Mouse (Mus musculus) splenic B cell, adult 2 months (primary cell): ENCODE measurements around the gene Pigk.

Experiments used
- DNase-seq: peaks from one replicate; pipeline ENCODE4 v3.0.0-alpha.2; 2011; ENCODE audit warnings: low read depth, low spot score
- H3K27me3 ChIP-seq: 2 replicates; pipeline ENCODE4 v1.6.1; 2012; ENCODE audit warnings: mild to moderate bottlenecking, low read length, moderate library complexity, mixed read lengths; ENCODE audit not compliant: control insufficient read depth, poor library complexity, insufficient read depth, severe bottlenecking
- H3K36me3 ChIP-seq: 2 replicates; pipeline ENCODE4 v1.6.1; 2012; ENCODE audit warnings: mild to moderate bottlenecking, low read length, moderate library complexity, mixed read lengths; ENCODE audit not compliant: control insufficient read depth, poor library complexity, insufficient read depth, severe bottlenecking

The Pigk gene

DNA sequence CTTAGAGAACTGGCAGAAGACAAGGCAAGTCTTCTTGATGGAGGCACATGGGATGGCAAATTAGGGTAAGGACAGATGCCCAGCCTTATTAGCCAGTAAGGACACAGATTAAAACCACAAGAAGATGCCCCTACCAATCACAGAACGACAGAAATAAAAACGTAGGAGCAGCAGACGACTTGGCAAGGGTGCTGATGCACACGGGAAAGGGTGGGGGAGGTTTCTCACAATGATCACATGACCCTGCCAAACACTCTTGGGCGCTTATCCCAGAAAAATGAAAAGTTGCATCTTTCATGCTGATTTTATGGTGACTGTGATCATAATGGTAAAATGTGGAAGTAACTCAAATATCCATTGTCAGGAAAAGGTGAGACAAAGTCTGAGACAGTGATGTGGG, 193.2 kb downstream of the Pigk start:
- Histone ChIP-seq H3K27me3 (no peaks in the 10 kb centered on the region), H3K36me3 (no peaks in the 10 kb centered on the region)
- no peak for DNase-seq

DNA sequence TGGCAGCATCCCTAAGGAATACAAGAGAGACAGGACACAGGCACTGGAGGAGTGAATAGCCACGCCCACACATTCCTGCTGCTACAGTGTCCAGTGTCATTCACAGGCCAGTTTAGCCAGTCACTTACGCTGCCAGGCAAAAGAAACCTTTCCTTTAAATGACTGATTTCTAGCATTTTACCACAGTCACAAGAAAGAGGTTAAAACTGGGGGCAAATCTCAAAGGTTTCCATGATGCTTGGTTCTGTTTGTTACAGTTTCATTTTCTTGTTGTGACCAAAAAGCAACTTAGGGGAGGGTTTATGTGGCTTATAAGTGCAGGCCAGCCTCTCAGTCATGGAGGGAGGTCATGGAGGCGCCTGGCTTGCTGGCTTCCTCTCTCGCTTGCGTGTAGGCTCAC, 193.8 kb downstream of the Pigk start:
- no peak for DNase-seq
- Histone ChIP-seq H3K36me3 (no peaks in the 10 kb centered on the region), H3K27me3 (no peaks in the 10 kb centered on the region)

DNA sequence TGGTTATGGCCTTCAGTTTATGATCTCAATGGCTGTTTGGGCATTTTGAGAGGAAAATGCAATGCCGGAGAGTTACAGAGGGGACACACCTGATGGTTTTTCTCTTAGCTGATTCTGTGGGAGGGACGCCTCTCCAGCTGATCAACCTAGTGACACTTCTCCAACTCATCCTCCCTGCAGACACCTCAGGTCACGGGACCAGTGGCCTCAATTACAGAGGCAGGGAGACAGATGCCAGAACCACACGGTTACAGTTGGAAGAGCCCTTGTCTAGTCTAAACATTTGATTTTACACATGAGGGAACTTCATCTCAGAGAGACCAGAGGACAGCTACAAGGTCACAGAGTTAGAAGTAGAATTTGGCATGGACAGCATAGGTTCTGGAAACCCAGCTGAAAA, 197.7 kb downstream of the Pigk start:
- H3K36me3 ChIP-seq: no peaks in the 10 kb centered on the region
- peak; percentile 44 for DNase-seq

GRCm38 (mm10) chr3:152912216-152913101, 198.6 kb downstream of the Pigk start:
- Histone ChIP-seq H3K27me3 (no peaks in the 10 kb centered on the region), H3K36me3 (no peaks in the 10 kb centered on the region)
- peak; percentile 81 for DNase-seq

More for the DNA sequence above, 197.7 kb downstream of the Pigk start:
- no peaks in the 10 kb centered on the region for H3K27me3 ChIP-seq

GRCm38 (mm10) chr3:152913150-152913549, 199.2 kb downstream of the Pigk start:
- no peaks in the 10 kb centered on the region for H3K27me3 ChIP-seq
- no peak for DNase-seq
- no peaks in the 10 kb centered on the region for H3K36me3 ChIP-seq

GRCm38 (mm10) chr3:152913625-152914024, 199.7 kb downstream of the Pigk start:
- Histone ChIP-seq H3K36me3 (no peaks in the 10 kb centered on the region), H3K27me3 (no peaks in the 10 kb centered on the region)
- DNase-seq: no peak

DNA sequence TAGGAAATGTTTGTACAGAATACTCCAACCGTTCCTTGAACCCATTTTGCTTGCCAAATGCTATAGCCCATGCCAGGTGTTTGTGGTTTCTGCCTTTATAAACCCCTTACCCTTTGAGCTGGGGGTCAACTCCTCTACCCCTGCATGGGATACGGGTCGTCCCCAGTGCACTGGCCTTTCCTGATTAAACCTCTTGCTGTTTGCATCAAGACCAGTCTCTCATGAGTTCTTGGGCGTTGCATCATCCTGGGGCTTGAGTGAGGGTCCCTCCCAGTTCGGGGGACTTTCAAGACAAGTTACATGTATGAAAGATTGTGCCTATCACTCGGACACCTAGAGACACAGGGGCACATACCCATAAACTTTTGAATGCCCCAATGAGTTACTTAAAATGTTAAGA, 200.5 kb downstream of the Pigk start:
- no peaks in the 10 kb centered on the region for H3K36me3 ChIP-seq
- DNase-seq: no peak

DNA sequence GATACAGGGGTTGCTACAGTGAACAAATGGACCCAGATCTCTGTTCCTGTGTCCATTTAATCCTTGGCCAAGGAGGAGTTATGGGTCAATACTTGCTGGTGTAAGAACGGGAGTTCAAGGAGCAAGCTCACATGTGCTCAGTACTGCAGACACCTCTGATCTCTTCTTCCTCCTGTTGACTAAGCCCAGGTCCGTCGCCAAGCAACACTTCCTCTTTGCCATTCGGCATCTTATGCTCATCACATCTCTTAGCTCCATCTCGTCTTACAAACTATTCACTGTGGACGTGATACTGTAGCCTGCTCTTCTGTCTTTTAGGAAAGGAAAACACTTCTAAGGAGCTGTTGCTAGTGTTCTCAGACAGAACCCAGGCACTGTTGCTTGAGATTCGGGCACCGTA, 203.7 kb downstream of the Pigk start:
- no peaks in the 10 kb centered on the region for H3K27me3 ChIP-seq
- DNase-seq: no peak
- no peaks in the 10 kb centered on the region for H3K36me3 ChIP-seq

More for the DNA sequence above, 200.5 kb downstream of the Pigk start:
- H3K27me3 ChIP-seq: no peaks in the 10 kb centered on the region

GRCm38 (mm10) chr3:152919101-152919500, 205.2 kb downstream of the Pigk start:
- no peaks in the 10 kb centered on the region for H3K27me3 ChIP-seq
- H3K36me3 ChIP-seq: no peaks in the 10 kb centered on the region
- DNase-seq: no peak

- Histone ChIP-seq H3K27me3 (no peaks in the 10 kb centered on the region), H3K36me3 (no peaks in the 10 kb centered on the region)
- DNase-seq: no peak
Measured at GRCm38 (mm10) chr3:152920365-152920764, 206.5 kb downstream of the Pigk start.

GRCm38 (mm10) chr3:152923530-152923929, 209.6 kb downstream of the Pigk start:
- DNase-seq: no peak
- H3K36me3 ChIP-seq: no peaks in the 10 kb centered on the region
- H3K27me3 ChIP-seq: no peaks in the 10 kb centered on the region

- H3K27me3 ChIP-seq: no peaks in the 10 kb centered on the region
- DNase-seq: no peak
- no peaks in the 10 kb centered on the region for H3K36me3 ChIP-seq
Measured at GRCm38 (mm10) chr3:152925364-152925763, 211.5 kb downstream of the Pigk start.

- DNase-seq: peak; percentile 23
- no peaks in the 10 kb centered on the region for H3K36me3 ChIP-seq
- H3K27me3 ChIP-seq: no peaks in the 10 kb centered on the region
Measured at GRCm38 (mm10) chr3:152926166-152926565, 212.3 kb downstream of the Pigk start.

GRCm38 (mm10) chr3:152928287-152928975, 214.5 kb downstream of the Pigk start:
- H3K27me3 ChIP-seq: no peaks in the 10 kb centered on the region
- DNase-seq: peak; percentile 50
- H3K36me3 ChIP-seq: no peaks in the 10 kb centered on the region

DNA sequence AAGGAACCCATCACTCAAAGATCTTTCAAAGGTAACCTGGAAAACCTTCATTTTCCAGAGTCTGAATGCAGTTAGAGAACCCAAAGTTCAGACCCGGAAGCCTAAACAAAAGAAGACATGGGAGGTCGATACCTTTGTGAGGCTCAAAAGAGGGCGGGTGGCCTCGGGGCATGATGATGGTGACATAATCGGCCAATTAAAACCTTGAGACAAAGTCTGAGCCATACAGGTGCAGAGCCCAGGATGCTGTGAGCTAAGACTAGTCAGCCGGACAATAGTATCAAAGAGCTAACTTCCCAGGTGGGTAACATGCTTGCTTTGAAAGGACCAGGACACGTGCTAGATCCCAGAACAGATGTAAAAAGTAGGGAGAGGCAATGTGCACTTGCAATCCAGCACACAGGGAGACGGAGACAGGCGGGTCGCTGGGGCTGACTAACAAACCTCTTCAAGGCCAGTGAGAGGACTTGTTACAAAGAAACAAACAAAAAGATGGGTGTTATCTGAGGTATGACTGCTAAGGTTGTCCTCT, 215.4 kb downstream of the Pigk start:
- no peaks in the 10 kb centered on the region for H3K36me3 ChIP-seq
- no peak for DNase-seq
- H3K27me3 ChIP-seq: no peaks in the 10 kb centered on the region
